Mouse (Mus musculus) heart, adult 2 months (tissue): ENCODE data around the gene Col6a3.

ENCODE experiments used
- CTCF ChIP-seq: fragments of 200-600 bp; IDR thresholded peaks from 2 replicates; pipeline ENCODE4 v1.8.1; 2022; ENCODE audit warnings: antibody characterized with exemption, mild to moderate bottlenecking, moderate library complexity
- EP300 ChIP-seq: fragments of 200-500 bp; IDR thresholded peaks from 2 replicates; pipeline ENCODE4 v1.6.1; 2011; ENCODE audit warnings: low read depth, low read length, control low read depth; ENCODE audit not compliant: insufficient read depth
- POLR2A ChIP-seq: fragments of 200-500 bp; IDR thresholded peaks from 2 replicates; pipeline ENCODE4 v1.6.1; 2011; ENCODE audit warnings: mild to moderate bottlenecking, low read depth, low read length, control low read depth; ENCODE audit not compliant: insufficient read depth

- no peak for TF ChIP-seq EP300
- TF ChIP-seq POLR2A = no peak
- no peak for TF ChIP-seq CTCF
These were observed 46.4 kb downstream of the Col6a3 start for GRCm38 (mm10) chr1:90797276-90797891.
